Comparison of ENCODE assay signal across 10 mouse cellular contexts in the genomic region with DNA sequence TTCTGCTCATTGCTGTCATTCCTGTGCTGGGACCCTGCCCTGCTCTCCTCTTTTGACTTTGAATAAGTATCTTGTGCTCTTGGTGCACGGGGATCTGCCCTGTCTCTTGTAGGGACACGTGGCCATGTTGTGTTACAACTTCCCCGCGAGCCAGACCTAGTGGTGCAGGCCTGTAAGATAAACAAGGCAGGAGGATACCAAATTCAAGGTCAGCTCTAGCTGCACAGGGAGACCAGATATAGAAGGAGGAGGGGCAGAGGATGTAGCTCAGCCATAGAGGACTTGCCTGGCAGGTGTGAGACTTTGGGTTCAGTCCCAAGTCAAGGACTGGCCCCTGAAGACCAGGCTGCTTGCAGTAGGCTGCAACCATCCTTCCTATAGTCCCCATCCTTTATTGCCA.
DNase-seq lines count a peak whose midpoint lies in the region; ATAC-seq and TF ChIP-seq lines count a peak whose summit lies in the region.
"Had no signal": no experiment of that assay in that cellular context is flagged by ENCODE, and none has a peak within 500 bp of the region (broad histone marks: within the 10 kb centered on the region; RNA-seq: fewer than 3 reads in every experiment).

No protein-coding gene starts in this region.

- no peak overlapping the region for H3K9ac ChIP-seq in heart, adult 2 months (ENCODE audit: low read depth, low read length)
- no peak overlapping the region for H3K9ac ChIP-seq in liver, embryonic 11.5 days (ENCODE audit: low read depth, low read length)
- H3K9ac ChIP-seq: midbrain, embryonic 13.5 days had no signal

- peaks cover 6% of the 10 kb centered on the region for H3K4me1 ChIP-seq in heart, adult 2 months (ENCODE audit: control insufficient read depth, insufficient read depth, low read length)
- H3K4me1 ChIP-seq in liver, embryonic 11.5 days (replicated peaks; ENCODE audit: control insufficient read depth, insufficient read depth, low read length) = peaks cover 8% of the 10 kb centered on the region
- H3K4me1 ChIP-seq: hindbrain, embryonic 10.5 days; midbrain, embryonic 13.5 days had no signal

- DNase-seq in heart, adult 2 months = no peak
- DNase-seq in heart, postnatal 36 days = no peak
- DNase-seq in ovary, adult 18-20 months (ENCODE audit: low spot score) = peak; percentile 64
- no peak for DNase-seq in ovary, postnatal 10 days (ENCODE audit: low spot score)
- DNase-seq in liver, embryonic 11.5 days (ENCODE audit: low spot score) = no peak
- DNase-seq in testis, postnatal 14 days (ENCODE audit: low spot score) = peak; percentile 50
- no peak for DNase-seq in frontal cortex, postnatal 36 days (ENCODE audit: low spot score in 2 of 2)
- DNase-seq in yolk sac, embryonic 10.5 days (ENCODE audit: low spot score) = no peak

- no peak for TF ChIP-seq CTCF in heart, adult 2 months (IDR thresholded peaks at IDR 0.05)

- no peak overlapping the region for H3K4me3 ChIP-seq in heart, adult 2 months
- no peak overlapping the region for H3K4me3 ChIP-seq in liver, embryonic 11.5 days (ENCODE audit: low read depth, low read length)
- H3K4me3 ChIP-seq: hindbrain, embryonic 10.5 days; midbrain, embryonic 13.5 days had no signal

- intact Hi-C loops in heart, adult 2 months (cut with DNase I) = no loop called here
- intact Hi-C loops in heart, postnatal 36 days (cut with DNase I) = no loop called here

- no peaks in the 10 kb centered on the region for H3K27me3 ChIP-seq in heart, adult 2 months (ENCODE audit: control insufficient read depth, insufficient read depth, low read length)
- H3K27me3 ChIP-seq in liver, embryonic 11.5 days (replicated peaks; ENCODE audit: control insufficient read depth, insufficient read depth, low read length) = no peaks in the 10 kb centered on the region
- H3K27me3 ChIP-seq: midbrain, embryonic 13.5 days had no signal

- H3K9me3 ChIP-seq in liver, embryonic 11.5 days (ENCODE audit: control insufficient read depth, low read length) = no peaks in the 10 kb centered on the region
- H3K9me3 ChIP-seq: hindbrain, embryonic 10.5 days; midbrain, embryonic 13.5 days had no signal

- TF ChIP-seq EP300 in heart, adult 2 months (IDR thresholded peaks at IDR 0.05; ENCODE audit: insufficient read depth, low read depth, low read length) = no peak

- ATAC-seq in liver, embryonic 11.5 days (replicated peaks; ENCODE audit: low FRiP score) = peak; percentile 50; the same call in 1 of the 2 replicates
- ATAC-seq: midbrain, embryonic 13.5 days had no signal

- peak overlapping the region; percentile 45 for H3K27ac ChIP-seq in heart, adult 2 months
- no peak overlapping the region for H3K27ac ChIP-seq in liver, embryonic 11.5 days (ENCODE audit: low read depth, low read length)
- H3K27ac ChIP-seq: hindbrain, embryonic 10.5 days; midbrain, embryonic 13.5 days had no signal

- TF ChIP-seq POLR2A in heart, adult 2 months (IDR thresholded peaks at IDR 0.05; ENCODE audit: insufficient read depth, low read depth, low read length) = no peak

- H3K36me3 ChIP-seq in heart, adult 2 months (ENCODE audit: control insufficient read depth, insufficient read depth, low read length) = no peaks in the 10 kb centered on the region
- H3K36me3 ChIP-seq in liver, embryonic 11.5 days (ENCODE audit: control insufficient read depth, insufficient read depth, low read length) = no peaks in the 10 kb centered on the region
- H3K36me3 ChIP-seq: hindbrain, embryonic 10.5 days; midbrain, embryonic 13.5 days had no signal

- H3K79me2 ChIP-seq in heart, adult 2 months (replicated peaks; ENCODE audit: control insufficient read depth, insufficient read depth, low read length) = no peaks in the 10 kb centered on the region

- WGBS in heart, adult 2 months = 53% methylated on average over 4 of the region's 4 CpGs
- WGBS in liver, embryonic 11.5 days = 47% methylated on average over 4 of the region's 4 CpGs

- H3K4me2 ChIP-seq in liver, embryonic 11.5 days = no peak overlapping the region
- H3K4me2 ChIP-seq: midbrain, embryonic 13.5 days had no signal

Comparison
In these comparisons a context has a peak if more than half of its experiments do, and no peak if none do; other contexts are left out.
1. DNase-seq: peak in ovary, adult 18-20 months (single experiment) and testis, postnatal 14 days (single experiment); none in heart, adult 2 months (0 of 2), heart, postnatal 36 days (0 of 2), ovary, postnatal 10 days (single experiment), liver, embryonic 11.5 days (single experiment), frontal cortex, postnatal 36 days (0 of 2) and yolk sac, embryonic 10.5 days (single experiment).